Mouse (Mus musculus) left cerebral cortex, adult 11 months (tissue): Measurements from ENCODE around the gene L3mbtl2.
"Not testable (repeated sequence)": the region's sequence is repeated elsewhere in the genome, so short reads cannot be mapped to it uniquely, and the experiment has no call there.

Experiments used
- DNase-seq: peaks from one replicate; pipeline ENCODE4 v3.0.0; 2022; ENCODE audit warnings: low spot score

Gene L3mbtl2

GRCm38 (mm10) chr15:81663697-81664561 is at the start of gene L3mbtl2:
Gene L3mbtl2, plus strand, starts transcription at chr15:81663889.
- DNase-seq: peak; percentile 85

- DNase-seq: no peak
These were observed 13.9 kb upstream of the L3mbtl2 start for GRCm38 (mm10) chr15:81649516-81650455.

GRCm38 (mm10) chr15:81650636-81651035 is 13.1 kb upstream of the L3mbtl2 start:
- DNase-seq: no peak

GRCm38 (mm10) chr15:81661701-81662100 is 2.0 kb upstream of the L3mbtl2 start:
- DNase-seq: no peak

- no peak for DNase-seq
These were observed 408 bp upstream of the L3mbtl2 start for GRCm38 (mm10) chr15:81663281-81663680.

GRCm38 (mm10) chr15:81666957-81667356 is 3.3 kb downstream of the L3mbtl2 start:
- no peak for DNase-seq

GRCm38 (mm10) chr15:81670231-81670640 is 6.5 kb downstream of the L3mbtl2 start:
- DNase-seq: no peak

GRCm38 (mm10) chr15:81676637-81677036 is 12.9 kb downstream of the L3mbtl2 start:
- no peak for DNase-seq

- DNase-seq: no peak
These were observed 16.7 kb downstream of the L3mbtl2 start for GRCm38 (mm10) chr15:81680301-81680805.

GRCm38 (mm10) chr15:81693366-81693966 is 29.8 kb downstream of the L3mbtl2 start:
- DNase-seq: no peak

- peak; percentile 37 for DNase-seq
These were observed 30.5 kb downstream of the L3mbtl2 start for GRCm38 (mm10) chr15:81693967-81694881.

GRCm38 (mm10) chr15:81694891-81695290 is 31.2 kb downstream of the L3mbtl2 start:
- DNase-seq: no peak

GRCm38 (mm10) chr15:81697175-81697574 is 33.5 kb downstream of the L3mbtl2 start, which contains the start of gene Chadl:
Gene Chadl, minus strand, starts transcription at chr15:81697287.
- DNase-seq: no peak

GRCm38 (mm10) chr15:81697847-81698246 is 34.2 kb downstream of the L3mbtl2 start:
- DNase-seq: no peak

GRCm38 (mm10) chr15:81698532-81698931 is 34.8 kb downstream of the L3mbtl2 start:
- DNase-seq: no peak

GRCm38 (mm10) chr15:81700161-81700560 is 36.5 kb downstream of the L3mbtl2 start:
- no peak for DNase-seq

- DNase-seq: no peak
These were observed 36.9 kb downstream of the L3mbtl2 start for GRCm38 (mm10) chr15:81700601-81701000.

- not testable (repeated sequence) for DNase-seq
These were observed 37.7 kb downstream of the L3mbtl2 start for GRCm38 (mm10) chr15:81701350-81701749.

GRCm38 (mm10) chr15:81702306-81703093 is 38.8 kb downstream of the L3mbtl2 start:
- DNase-seq: no peak

- no peak for DNase-seq
These were observed 39.4 kb downstream of the L3mbtl2 start for GRCm38 (mm10) chr15:81703094-81703489.
